ENCODE assay signal across 20 mouse cellular contexts in the genomic region with DNA sequence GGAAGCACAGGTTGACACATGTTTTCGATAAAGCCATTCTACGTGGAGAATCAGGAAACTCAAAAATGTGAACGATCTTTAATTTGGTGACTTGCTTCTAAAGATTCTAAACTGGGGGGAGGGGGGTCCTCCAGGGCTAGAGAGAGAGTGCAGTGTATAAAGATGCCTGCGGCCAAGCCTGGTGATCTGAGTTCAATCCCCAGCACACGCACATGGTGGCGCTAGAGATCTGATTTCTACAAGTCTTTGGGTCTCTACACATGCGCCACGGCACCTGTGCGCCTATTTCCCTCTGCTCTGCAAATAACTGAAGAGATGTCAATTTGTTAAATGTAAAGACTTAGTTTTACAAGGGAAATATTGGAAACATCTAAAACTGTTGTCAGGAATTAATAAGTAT.
DNase-seq lines count a peak whose midpoint lies in the region; ATAC-seq and TF ChIP-seq lines count a peak whose summit lies in the region.
"Had no signal": no experiment of that assay in that cellular context is flagged by ENCODE, and none has a peak within 500 bp of the region (broad histone marks: within the 10 kb centered on the region; RNA-seq: fewer than 3 reads in every experiment).

No protein-coding gene starts in this region.

- no peak overlapping the region for H3K4me3 ChIP-seq in hindbrain, embryonic 11.5 days (ENCODE audit: low read depth, low read length)
- H3K4me3 ChIP-seq in hindbrain, embryonic 12.5 days, result no peak overlapping the region
- H3K4me3 ChIP-seq in testis, adult 2 months (ENCODE audit: control insufficient read depth, low read depth, low read length), result no peak overlapping the region
- H3K4me3 ChIP-seq: limb, embryonic 10.5 days; liver, embryonic 15.5 days; neural tube, embryonic 13.5 days had no signal

- H3K27ac ChIP-seq in hindbrain, embryonic 11.5 days (ENCODE audit: low read depth, low read length), result no peak overlapping the region
- no peak overlapping the region for H3K27ac ChIP-seq in hindbrain, embryonic 12.5 days
- H3K27ac ChIP-seq in testis, adult 2 months (ENCODE audit: control insufficient read depth, insufficient read depth, low read depth, low read length), result no peak overlapping the region
- H3K27ac ChIP-seq: limb, embryonic 10.5 days; liver, embryonic 15.5 days; neural tube, embryonic 13.5 days had no signal

- H3K4me1 ChIP-seq in hindbrain, embryonic 11.5 days (replicated peaks; ENCODE audit: control insufficient read depth, insufficient read depth, low read length), result no peaks in the 10 kb centered on the region
- H3K4me1 ChIP-seq in hindbrain, embryonic 12.5 days, result no peaks in the 10 kb centered on the region
- peaks cover 3% of the 10 kb centered on the region; the same call in 1 of the 2 replicates for H3K4me1 ChIP-seq in testis, adult 2 months (ENCODE audit: control insufficient read depth, insufficient read depth, low read length)
- H3K4me1 ChIP-seq: limb, embryonic 10.5 days; liver, embryonic 15.5 days; neural tube, embryonic 13.5 days had no signal

- peaks cover under 1% of the 10 kb centered on the region; the same call in 1 of the 2 replicates for H3K27me3 ChIP-seq in hindbrain, embryonic 11.5 days (ENCODE audit: control insufficient read depth, insufficient read depth, low read length)
- H3K27me3 ChIP-seq in hindbrain, embryonic 12.5 days, result peaks cover 14% of the 10 kb centered on the region
- H3K27me3 ChIP-seq in testis, adult 2 months (ENCODE audit: control insufficient read depth, insufficient read depth, low read length), result no peaks in the 10 kb centered on the region
- H3K27me3 ChIP-seq: liver, embryonic 15.5 days had no signal

- TF ChIP-seq POLR2A in testis, adult 2 months (IDR thresholded peaks at IDR 0.05; ENCODE audit: control insufficient read depth, low read depth, low read length), result no peak

- no peak for ATAC-seq in hindbrain, embryonic 11.5 days (ENCODE audit: low FRiP score)
- ATAC-seq in hindbrain, embryonic 12.5 days (ENCODE audit: low FRiP score), result no peak
- ATAC-seq: forebrain, embryonic 14.5 days had no signal

- intact Hi-C loops in left cerebral cortex, postnatal 25 days (cut with DNase I), result no loop called here

- H3K9me3 ChIP-seq in hindbrain, embryonic 11.5 days (ENCODE audit: control insufficient read depth, low read length), result no peaks in the 10 kb centered on the region
- H3K9me3 ChIP-seq in hindbrain, embryonic 12.5 days (replicated peaks), result no peaks in the 10 kb centered on the region
- H3K9me3 ChIP-seq: limb, embryonic 10.5 days; liver, embryonic 15.5 days; neural tube, embryonic 13.5 days had no signal

- no peak overlapping the region for H3K9ac ChIP-seq in hindbrain, embryonic 11.5 days (ENCODE audit: low read depth, low read length)
- H3K9ac ChIP-seq in hindbrain, embryonic 12.5 days, result no peak overlapping the region
- H3K9ac ChIP-seq: liver, embryonic 15.5 days; neural tube, embryonic 13.5 days had no signal

- TF ChIP-seq CTCF in testis, adult 2 months (IDR thresholded peaks at IDR 0.05; ENCODE audit: control insufficient read depth, insufficient read depth, insufficient replicate concordance, low read depth, low read length), result peak; percentile 50; the same call in 1 of the 2 replicates

- peak; percentile 13 for DNase-seq in hindbrain, embryonic 11.5 days (ENCODE audit: low spot score)
- no peak for DNase-seq in testis, postnatal 10 days (ENCODE audit: low spot score)
- peak; percentile 79 for DNase-seq in ZHBTc4 (ENCODE audit: low read depth, low spot score)
- no peak for DNase-seq in urinary bladder, postnatal 4 days (ENCODE audit: low spot score in 2 of 2)
- no peak for DNase-seq in kidney, postnatal 25 days
- DNase-seq in left cerebral cortex, postnatal 25 days (ENCODE audit: low spot score in 2 of 2), result no peak
- DNase-seq: B cell, adult 2 months; cerebellum, postnatal 10 days; gastrocnemius, postnatal 36 days; kidney, adult 9 months; lung, postnatal 10 days; right cerebral cortex, postnatal 4 days; thymus, adult 18-20 months had no signal

- 55% methylated on average over 9 of the region's 9 CpGs for WGBS in hindbrain, embryonic 11.5 days
- 57% methylated on average over 9 of the region's 9 CpGs for WGBS in hindbrain, embryonic 12.5 days

- H3K36me3 ChIP-seq in hindbrain, embryonic 11.5 days (ENCODE audit: control insufficient read depth, insufficient read depth, low read length), result no peaks in the 10 kb centered on the region
- no peaks in the 10 kb centered on the region for H3K36me3 ChIP-seq in hindbrain, embryonic 12.5 days
- no peaks in the 10 kb centered on the region for H3K36me3 ChIP-seq in testis, adult 2 months (ENCODE audit: control insufficient read depth, insufficient read depth, low read length)
- H3K36me3 ChIP-seq: limb, embryonic 10.5 days; liver, embryonic 15.5 days; neural tube, embryonic 13.5 days had no signal

- H3K4me2 ChIP-seq in hindbrain, embryonic 11.5 days (replicated peaks; ENCODE audit: low read depth, low read length), result no peak overlapping the region
- no peak overlapping the region for H3K4me2 ChIP-seq in hindbrain, embryonic 12.5 days (replicated peaks)
- H3K4me2 ChIP-seq: heart, embryonic 11.5 days; liver, embryonic 15.5 days; neural tube, embryonic 13.5 days had no signal

Comparison
In these comparisons a context has a peak if more than half of its experiments do, and no peak if none do; other contexts are left out.
1. DNase-seq: peak in hindbrain, embryonic 11.5 days (single experiment) and ZHBTc4 (single experiment); none in testis, postnatal 10 days (single experiment), urinary bladder, postnatal 4 days (0 of 2), kidney, postnatal 25 days (0 of 2) and left cerebral cortex, postnatal 25 days (0 of 2).